Mouse (Mus musculus) heart, postnatal 0 days (tissue): ENCODE results near the gene Plk5. TPM values are rescaled to one million over a fixed set of nuclear protein-coding genes. Genes with fewer than 3 reads are reported as not detected.
A peak's percentile ranks its signal among the peaks of the same experiment; 100 is the strongest.

Experiments used
- ATAC-seq: fragments of 200-750 bp; cut with Nextera tagmentation; 2 replicates; pipeline ENCODE4 v1.8.0; 2017; ENCODE audit warnings: low read depth, moderate number of reproducible peaks, moderate library complexity; ENCODE audit not compliant: insufficient read depth
- DNase-seq: peaks from one replicate; pipeline ENCODE4 v3.0.0-alpha.2; 2016; ENCODE audit warnings: low spot score
- H3K27ac ChIP-seq: fragments of 300-500 bp; sonication (generic); 2 replicates; pipeline ENCODE4 v1.5.1; 2014; ENCODE audit warnings: low read depth, mild to moderate bottlenecking
- H3K27me3 ChIP-seq: fragments of 300-500 bp; sonication (generic); 2 replicates; pipeline ENCODE4 v1.6.1; 2014; ENCODE audit warnings: low read length, mixed read lengths; ENCODE audit not compliant: control insufficient read depth, insufficient read depth
- H3K36me3 ChIP-seq: fragments of 300-500 bp; sonication (generic); replicated peaks from 2 replicates; pipeline ENCODE4 v1.6.1; 2014; ENCODE audit warnings: low read length, mixed read lengths; ENCODE audit not compliant: control insufficient read depth, insufficient read depth
- H3K4me1 ChIP-seq: fragments of 300-500 bp; sonication (generic); 2 replicates; pipeline ENCODE4 v1.6.1; 2014; ENCODE audit warnings: antibody characterized with exemption; ENCODE audit not compliant: control insufficient read depth, insufficient read depth
- H3K4me2 ChIP-seq: fragments of 300-500 bp; sonication (generic); 2 replicates; pipeline ENCODE4 v1.6.1; 2014; ENCODE audit warnings: low read depth, mild to moderate bottlenecking, low read length, moderate library complexity
- H3K4me3 ChIP-seq: fragments of 300-500 bp; sonication (generic); 2 replicates; pipeline ENCODE4 v1.5.1; 2014; ENCODE audit warnings: low read depth, low read length
- H3K9ac ChIP-seq: fragments of 300-500 bp; sonication (generic); replicated peaks from 2 replicates; pipeline ENCODE4 v1.6.1; 2014; ENCODE audit warnings: low read depth, low read length, mixed read lengths
- H3K9me3 ChIP-seq: fragments of 300-500 bp; sonication (generic); replicated peaks from 2 replicates; pipeline ENCODE4 v1.6.1; 2016; ENCODE audit warnings: low read length; ENCODE audit not compliant: control insufficient read depth
- CTCF ChIP-seq: IDR thresholded peaks from 2 replicates; pipeline ENCODE4 v1.5.1; 2016; ENCODE audit warnings: antibody characterized with exemption, control low read depth, low read depth
- EP300 ChIP-seq: IDR thresholded peaks from 2 replicates; pipeline ENCODE4 v1.6.1; 2016; ENCODE audit warnings: antibody characterized with exemption, low read depth
- WGBS: fragments of 180-500 bp; shearing (Covaris S2); extraction: QIAGEN DNeasy Blood & Tissue Kit; methylation state at CpG from one replicate; pipeline ENCODE4 v1.1.7; 2014; 5-methylcytosine and 5-hydroxymethylcytosine counted together
- polyA plus RNA-seq: library from polyadenylated mRNA; unstranded; fragments of >200 nt; fragmentation: Nextera tagmentation; extraction: Ambion mirVana; gene quantifications from 2 replicates; pipeline ENCODE4 v1.2.1, GENCODE M21; 2015
- total RNA-seq: library from RNA; depleted of rRNA; stranded (reverse); fragments of >200 nt; gene quantifications from 2 replicates; pipeline ENCODE4 v1.2.3, GENCODE M21; 2014; ENCODE audit warnings: low replicate concordance

The Plk5 gene
- total and polyA plus RNA-seq, 2 experiments from 2014 or later, result 0.05 to 1.7 TPM

GRCm38 (mm10) chr10:80398719-80399190, 42.5 kb downstream of the Plk5 start:
- TF ChIP-seq CTCF, result no peak
- no peak for TF ChIP-seq EP300
- no peaks in the 10 kb centered on the region for H3K9me3 ChIP-seq

GRCm38 (mm10) chr10:80399191-80399972, 43.1 kb downstream of the Plk5 start, which contains the start of gene Mbd3:
Mbd3 (minus strand) TSS chr10:80399550.
- no peak for TF ChIP-seq EP300
- no peak for TF ChIP-seq CTCF
- DNase-seq, result peak; percentile 100
- WGBS, result under 1% methylated on average over 72 of the region's 82 CpGs
- Histone ChIP-seq H3K9ac (peak within 1 kb of the TSS; percentile 87), H3K36me3 (peaks cover 44% of the 10 kb centered on the region), H3K4me3 (peak within 1 kb of the TSS; percentile 83), H3K9me3 (no peaks in the 10 kb centered on the region), H3K4me1 (peaks cover 22% of the 10 kb centered on the region), H3K27me3 (no peaks in the 10 kb centered on the region), H3K27ac (peak within 1 kb of the TSS; percentile 97), H3K4me2 (peak within 1 kb of the TSS; percentile 81)
- ATAC-seq, result peak; percentile 93

More at GRCm38 (mm10) chr10:80398719-80399190, 42.5 kb downstream of the Plk5 start:
- H3K4me1 ChIP-seq, result peaks cover 22% of the 10 kb centered on the region
- ATAC-seq, result peak; percentile 86
- peak overlapping the region; percentile 87 for H3K9ac ChIP-seq
- H3K36me3 ChIP-seq, result peaks cover 44% of the 10 kb centered on the region
- peak overlapping the region; percentile 83 for H3K4me3 ChIP-seq
- peak overlapping the region; percentile 97 for H3K27ac ChIP-seq
- under 1% methylated on average over 52 of the region's 59 CpGs for WGBS
- peak overlapping the region; percentile 73 for H3K4me2 ChIP-seq
- no peaks in the 10 kb centered on the region for H3K27me3 ChIP-seq
- DNase-seq, result peak; percentile 98

- Histone ChIP-seq H3K4me3 (peak overlapping the region; percentile 60), H3K36me3 (peaks cover 38% of the 10 kb centered on the region), H3K27ac (peak overlapping the region; percentile 91), H3K9me3 (no peaks in the 10 kb centered on the region), H3K4me2 (peak overlapping the region; percentile 81), H3K4me1 (peaks cover 25% of the 10 kb centered on the region), H3K27me3 (no peaks in the 10 kb centered on the region), H3K9ac (peak overlapping the region; percentile 59)
- WGBS, result 7% methylated on average over 17 of the region's 17 CpGs
- ATAC-seq (no peak), DNase-seq (no peak)
- TF ChIP-seq EP300 (no peak), CTCF (no peak)
Observed at GRCm38 (mm10) chr10:80399973-80400703, 43.9 kb downstream of the Plk5 start.

DNA sequence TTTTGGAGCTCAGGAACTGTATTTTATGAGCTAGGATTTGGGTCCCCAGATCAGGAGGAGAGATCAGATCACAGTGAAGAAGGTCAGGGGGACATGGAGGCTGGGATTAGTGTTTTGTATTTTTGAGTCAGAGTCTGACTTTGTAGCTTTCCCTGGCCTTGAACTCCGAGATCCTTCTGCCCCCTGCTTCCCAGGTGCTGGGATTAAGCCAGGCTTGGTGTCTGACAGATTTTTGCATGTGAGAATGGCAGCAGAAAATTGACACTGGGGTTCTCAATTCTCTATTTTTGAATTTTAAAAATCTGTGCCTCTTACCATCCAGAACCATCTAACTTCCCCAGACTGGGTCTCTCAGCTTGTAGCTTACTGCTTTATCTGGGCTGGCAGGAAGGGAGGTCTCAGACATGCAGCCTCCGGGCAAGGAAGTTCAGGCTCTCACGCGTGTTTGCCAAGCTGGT, 44.5 kb downstream of the Plk5 start:
- peaks cover 31% of the 10 kb centered on the region for H3K4me1 ChIP-seq
- 0 out of 2 replicates have a peak overlapping the region, but pooled peaks have one; percentile 91 for H3K27ac ChIP-seq
- no peak overlapping the region for H3K4me2 ChIP-seq
- no peaks in the 10 kb centered on the region for H3K27me3 ChIP-seq
- H3K36me3 ChIP-seq, result peaks cover 34% of the 10 kb centered on the region
- H3K9ac ChIP-seq, result peak overlapping the region; percentile 59; the same call in 1 of the 2 replicates
- ATAC-seq, result no peak
- 64% methylated on average over 4 of the region's 4 CpGs for WGBS
- no peak for DNase-seq
- no peaks in the 10 kb centered on the region for H3K9me3 ChIP-seq
- no peak overlapping the region for H3K4me3 ChIP-seq
- TF ChIP-seq EP300 (no peak), CTCF (no peak)

DNA sequence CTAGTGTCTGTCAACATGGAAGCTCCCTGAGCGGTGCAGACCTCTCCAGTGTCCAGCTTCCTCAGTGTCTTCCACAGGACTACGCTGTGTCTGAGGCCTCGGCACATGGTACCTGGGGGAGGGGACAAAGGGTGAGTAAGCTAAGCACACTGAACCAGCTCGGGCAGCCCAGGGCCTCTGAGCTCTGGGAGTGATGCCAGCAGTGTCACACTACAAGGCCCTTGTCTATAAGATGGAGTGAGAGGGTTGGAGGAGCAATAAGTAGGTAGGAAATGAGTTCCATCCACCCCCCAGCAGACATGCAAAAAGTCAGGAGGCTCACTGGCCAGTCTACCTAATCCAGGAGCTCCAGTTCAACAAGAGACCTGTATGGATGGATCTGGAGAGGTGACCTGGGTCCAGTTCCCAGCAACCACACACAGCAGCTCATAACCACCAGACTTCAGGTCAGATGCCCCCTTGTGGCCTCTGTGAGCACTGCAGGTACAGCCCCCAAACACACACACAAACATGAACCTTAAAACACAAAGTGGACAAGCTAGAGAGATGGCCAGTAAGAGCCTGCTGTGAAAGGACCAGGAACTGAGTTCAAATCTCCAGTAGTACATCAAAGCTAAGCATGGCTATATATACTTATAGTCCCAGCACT, 46.9 kb downstream of the Plk5 start:
- Histone ChIP-seq H3K4me2 (no peak overlapping the region), H3K36me3 (peaks cover 34% of the 10 kb centered on the region), H3K4me3 (no peak overlapping the region), H3K4me1 (peaks cover 28% of the 10 kb centered on the region), H3K27ac (no peak overlapping the region), H3K9me3 (no peaks in the 10 kb centered on the region), H3K27me3 (no peaks in the 10 kb centered on the region), H3K9ac (no peak overlapping the region)
- 68% methylated on average over 4 of the region's 4 CpGs for WGBS
- DNase-seq (no peak), ATAC-seq (no peak)
- TF ChIP-seq EP300, result no peak
- peak; percentile 36 for TF ChIP-seq CTCF
